Mouse (Mus musculus): ENCODE results near the gene Herc1.

- no peak for TF ChIP-seq MAX (IDR thresholded peaks at IDR 0.05; ENCODE audit: low read depth)
- TF ChIP-seq POLR2A (IDR thresholded peaks at IDR 0.05; ENCODE audit: insufficient read length, low read depth), result no peak
- no peak for TF ChIP-seq MYOG (IDR thresholded peaks at IDR 0.05; ENCODE audit: control insufficient read depth in 1 of 3, insufficient read depth in 1 of 3, insufficient read length in 2 of 3, low read depth in 2 of 3)
Measured at GRCm38 (mm10) chr9:66517746-66518145, 167.5 kb downstream of the Herc1 start.
